Mouse (Mus musculus): ENCODE measurements around the gene L3hypdh. TPM values are rescaled to one million over a fixed set of nuclear protein-coding genes. Genes with fewer than 3 reads are reported as not detected.

L3hypdh gene
- 7.7 and 8.9 TPM in 2 replicates for polyA plus RNA-seq (2015; fragmentation: Nextera tagmentation; extraction: Ambion mirVana)

DNA sequence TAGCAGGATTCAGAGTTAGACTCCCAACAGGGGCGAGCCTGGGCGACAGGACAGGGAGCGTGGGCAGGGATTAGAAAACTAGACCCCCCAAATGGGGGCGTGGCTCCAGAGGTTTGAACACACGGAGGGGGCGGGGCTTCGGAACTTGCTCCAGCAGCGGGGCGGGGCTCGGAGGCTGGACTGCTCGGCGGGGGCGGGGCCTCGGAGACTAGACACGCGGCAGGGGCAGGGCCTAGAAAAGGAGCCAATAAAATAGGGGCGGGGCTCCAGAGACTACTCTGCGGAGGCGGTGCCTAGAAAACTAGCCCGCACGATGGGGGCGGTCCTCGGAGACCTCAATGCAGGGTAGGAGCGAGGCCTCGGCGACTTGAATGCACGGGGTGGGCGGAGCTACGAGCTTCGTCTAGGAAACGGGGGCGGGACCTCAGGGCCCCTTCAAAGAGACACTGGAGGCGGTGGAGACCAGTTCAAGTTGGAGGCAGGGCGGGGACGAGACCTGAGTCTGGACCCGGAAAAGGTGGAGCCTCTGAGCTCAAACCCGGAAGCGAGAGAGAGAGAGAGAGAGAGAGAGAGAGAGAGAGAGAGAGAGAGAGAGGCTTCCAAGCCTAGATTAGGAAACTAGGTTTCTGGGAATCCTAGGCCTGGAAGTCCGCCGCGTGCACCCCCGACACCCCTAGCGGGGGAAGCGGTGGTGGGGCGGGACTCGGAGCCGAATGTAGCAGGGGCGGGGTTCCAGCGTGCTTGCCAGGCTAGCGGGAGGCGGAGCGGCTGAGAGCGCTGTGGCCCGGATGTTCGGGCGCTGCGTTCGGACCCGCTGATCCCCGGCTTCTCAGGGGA, at the start of gene L3hypdh, which contains the start of gene Jkamp:
Gene L3hypdh, minus strand, starts transcription at position 111 of the 837 bp plus-strand sequence.
Gene Jkamp, plus strand, starts transcription at position 261 of the 837 bp plus-strand sequence.
- Histone ChIP-seq H3K4me3 (replicated peaks; ENCODE audit: low read length) (peak within 1 kb of the TSS; percentile 60), H3K4me1 (replicated peaks; ENCODE audit: control insufficient read depth, insufficient read depth, low read length) (peaks cover 27% of the 10 kb centered on the region), H3K27me3 (replicated peaks; ENCODE audit: control insufficient read depth, insufficient read depth, low read length) (no peaks in the 10 kb centered on the region), H3K4me2 (ENCODE audit: low read length) (peak within 1 kb of the TSS; percentile 84), H3K9ac (replicated peaks; ENCODE audit: low read depth, low read length) (peak within 1 kb of the TSS; percentile 77), H3K27ac (ENCODE audit: low read length) (peak within 1 kb of the TSS; percentile 92), H3K9me3 (ENCODE audit: control insufficient read depth, low read length) (no peaks in the 10 kb centered on the region), H3K36me3 (ENCODE audit: control insufficient read depth, insufficient read depth) (no peaks in the 10 kb centered on the region)
- 1% methylated on average over 56 of the region's 60 CpGs for WGBS
- peak; percentile 96 for ATAC-seq

DNA sequence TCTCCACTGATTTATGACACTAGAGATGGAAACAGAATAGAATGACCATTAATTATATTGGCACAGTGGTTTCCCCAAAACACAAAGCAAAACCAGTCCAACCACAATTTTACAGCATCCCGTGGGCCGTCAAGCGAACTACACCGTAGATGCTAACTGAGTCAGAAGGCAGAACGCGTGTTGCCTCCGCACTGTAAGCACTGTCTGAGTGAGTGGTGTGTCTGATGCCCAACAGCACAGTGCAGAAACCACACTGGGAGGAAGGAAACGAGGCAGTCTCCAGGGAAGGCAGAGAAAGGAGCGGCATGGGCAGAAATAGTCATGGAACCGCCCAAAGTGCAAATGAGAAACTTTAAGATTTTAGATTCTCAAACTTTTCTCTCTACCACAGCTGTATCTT, 44.0 kb upstream of the L3hypdh start:
- no peak overlapping the region for H3K4me3 ChIP-seq (replicated peaks; ENCODE audit: low read length)
- H3K36me3 ChIP-seq (ENCODE audit: control insufficient read depth, insufficient read depth) = no peaks in the 10 kb centered on the region
- no peaks in the 10 kb centered on the region for H3K4me1 ChIP-seq (replicated peaks; ENCODE audit: control insufficient read depth, insufficient read depth, low read length)
- H3K9ac ChIP-seq (replicated peaks; ENCODE audit: low read depth, low read length) = no peak overlapping the region
- H3K27me3 ChIP-seq (replicated peaks; ENCODE audit: control insufficient read depth, insufficient read depth, low read length) = no peaks in the 10 kb centered on the region
- no peak overlapping the region for H3K4me2 ChIP-seq (ENCODE audit: low read length)
- H3K27ac ChIP-seq (ENCODE audit: low read length) = no peak overlapping the region
- no peaks in the 10 kb centered on the region for H3K9me3 ChIP-seq (ENCODE audit: control insufficient read depth, low read length)
- WGBS = 94% methylated on average over 10 of the region's 10 CpGs
- no peak for ATAC-seq

DNA sequence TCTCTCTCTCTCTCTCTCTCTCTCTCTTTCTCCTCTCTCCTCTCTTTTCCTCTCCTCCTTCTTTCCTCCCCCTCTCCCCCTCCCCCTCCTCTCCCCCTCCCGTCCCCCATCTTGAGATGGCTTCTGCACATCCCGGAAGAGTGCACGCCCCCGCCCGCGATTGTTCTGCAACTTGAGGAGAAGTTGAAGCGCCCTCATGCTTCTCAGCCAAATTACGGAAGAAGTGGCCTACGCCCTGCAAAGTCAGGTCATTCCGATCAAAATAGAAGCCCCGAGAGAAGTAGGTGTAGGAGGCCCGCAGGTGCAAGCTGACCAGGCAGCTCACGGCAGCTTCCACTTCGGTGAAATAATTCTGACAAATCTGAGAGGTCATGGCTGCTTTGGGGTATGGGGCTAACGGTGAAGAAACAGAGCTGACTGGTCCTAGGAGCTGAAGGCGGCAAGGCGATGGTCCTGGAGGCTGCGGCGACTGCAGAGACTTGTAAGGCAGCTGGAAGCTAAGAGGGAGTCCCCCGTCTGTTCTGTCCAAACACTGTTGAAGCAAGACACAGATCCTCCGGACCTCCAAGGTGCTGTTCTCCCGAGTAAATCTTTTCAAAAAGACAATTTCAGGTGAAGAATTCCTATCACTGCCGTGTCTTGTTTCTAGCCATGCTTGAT, 30.6 kb upstream of the L3hypdh start:
- H3K27me3 ChIP-seq (replicated peaks; ENCODE audit: control insufficient read depth, insufficient read depth, low read length) = no peaks in the 10 kb centered on the region
- H3K27ac ChIP-seq (ENCODE audit: low read length) = no peak overlapping the region
- 85% methylated on average over 22 of the region's 23 CpGs for WGBS
- ATAC-seq = no peak
- H3K4me3 ChIP-seq (replicated peaks; ENCODE audit: low read length) = no peak overlapping the region
- no peak overlapping the region for H3K4me2 ChIP-seq (ENCODE audit: low read length)
- H3K9me3 ChIP-seq (ENCODE audit: control insufficient read depth, low read length) = no peaks in the 10 kb centered on the region; the same call in 1 of the 2 replicates
- H3K36me3 ChIP-seq (ENCODE audit: control insufficient read depth, insufficient read depth) = no peaks in the 10 kb centered on the region
- no peaks in the 10 kb centered on the region for H3K4me1 ChIP-seq (replicated peaks; ENCODE audit: control insufficient read depth, insufficient read depth, low read length)
- H3K9ac ChIP-seq (replicated peaks; ENCODE audit: low read depth, low read length) = no peak overlapping the region

DNA sequence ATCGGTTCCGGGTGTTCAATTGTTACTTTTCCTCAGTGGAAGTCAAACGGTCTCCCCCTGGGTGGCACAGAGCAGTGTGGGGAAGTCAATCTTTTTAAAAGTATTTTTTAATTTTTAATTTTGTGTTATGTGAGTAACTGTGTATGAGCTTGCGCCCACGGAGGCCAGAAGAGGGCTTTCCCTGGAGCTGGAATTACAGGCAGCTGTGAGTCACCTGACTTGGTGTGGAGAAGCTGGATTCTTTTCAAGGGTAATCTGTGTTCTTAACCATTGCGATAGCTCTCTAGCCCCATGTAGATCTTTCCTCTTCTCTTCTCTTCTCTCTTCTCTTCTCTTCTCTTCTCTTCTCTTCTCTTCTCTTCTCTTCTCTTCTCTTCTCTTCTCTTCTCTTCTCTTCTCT, 29.9 kb upstream of the L3hypdh start:
- Histone ChIP-seq H3K4me2 (ENCODE audit: low read length) (no peak overlapping the region), H3K4me3 (replicated peaks; ENCODE audit: low read length) (no peak overlapping the region), H3K27ac (ENCODE audit: low read length) (no peak overlapping the region), H3K36me3 (ENCODE audit: control insufficient read depth, insufficient read depth) (no peaks in the 10 kb centered on the region), H3K9me3 (ENCODE audit: control insufficient read depth, low read length) (no peaks in the 10 kb centered on the region), H3K9ac (replicated peaks; ENCODE audit: low read depth, low read length) (no peak overlapping the region), H3K4me1 (replicated peaks; ENCODE audit: control insufficient read depth, insufficient read depth, low read length) (no peaks in the 10 kb centered on the region), H3K27me3 (replicated peaks; ENCODE audit: control insufficient read depth, insufficient read depth, low read length) (no peaks in the 10 kb centered on the region)
- no peak for ATAC-seq
- WGBS = 78% methylated on average over 6 of the region's 6 CpGs

DNA sequence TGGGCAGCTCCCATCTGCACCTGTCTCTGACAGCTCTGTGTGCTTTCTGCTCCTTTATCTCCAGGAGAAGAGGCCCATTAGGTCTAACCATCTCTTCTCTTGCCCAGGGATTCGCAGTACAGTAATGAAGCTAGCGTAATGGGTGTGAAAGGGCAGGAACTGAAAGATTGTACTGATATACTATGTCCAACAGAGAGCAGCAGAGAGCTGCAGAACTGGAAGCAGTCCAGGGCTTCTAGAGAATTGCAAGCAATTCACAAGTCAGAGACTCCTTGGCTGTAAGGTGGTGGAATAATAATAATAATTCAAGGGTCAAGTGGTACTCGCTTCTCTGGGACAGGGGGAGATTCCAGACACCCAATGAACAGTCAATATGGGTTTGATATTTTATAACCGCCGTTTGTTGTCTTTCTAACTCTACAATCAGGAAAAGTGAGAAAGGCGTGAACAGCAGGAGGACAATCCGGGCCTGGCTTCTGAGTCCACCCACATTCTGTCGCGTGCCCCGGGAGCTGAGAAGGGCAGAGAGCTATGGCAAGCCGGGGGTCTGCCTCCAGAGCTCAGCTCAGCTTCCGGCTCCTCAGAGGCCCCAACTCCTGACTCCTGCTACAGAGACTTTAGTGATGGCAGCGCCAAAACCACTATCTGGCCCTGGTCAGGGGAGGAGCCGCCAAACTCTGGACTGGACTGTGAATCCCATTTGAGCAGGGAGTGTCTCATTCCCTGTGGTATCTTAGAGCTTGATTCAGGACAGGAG, 19.5 kb upstream of the L3hypdh start:
- H3K27ac ChIP-seq (ENCODE audit: low read length) = no peak overlapping the region
- H3K36me3 ChIP-seq (ENCODE audit: control insufficient read depth, insufficient read depth) = peaks cover 12% of the 10 kb centered on the region; the same call in 1 of the 2 replicates
- H3K9me3 ChIP-seq (ENCODE audit: control insufficient read depth, low read length) = no peaks in the 10 kb centered on the region
- H3K4me3 ChIP-seq (replicated peaks; ENCODE audit: low read length) = no peak overlapping the region
- H3K4me2 ChIP-seq (ENCODE audit: low read length) = no peak overlapping the region
- ATAC-seq = peak; percentile 63
- H3K27me3 ChIP-seq (replicated peaks; ENCODE audit: control insufficient read depth, insufficient read depth, low read length) = no peaks in the 10 kb centered on the region
- H3K9ac ChIP-seq (replicated peaks; ENCODE audit: low read depth, low read length) = no peak overlapping the region
- H3K4me1 ChIP-seq (replicated peaks; ENCODE audit: control insufficient read depth, insufficient read depth, low read length) = peaks cover 3% of the 10 kb centered on the region; the same call in 1 of the 2 replicates
- WGBS = 30% methylated on average over 14 of the region's 14 CpGs

DNA sequence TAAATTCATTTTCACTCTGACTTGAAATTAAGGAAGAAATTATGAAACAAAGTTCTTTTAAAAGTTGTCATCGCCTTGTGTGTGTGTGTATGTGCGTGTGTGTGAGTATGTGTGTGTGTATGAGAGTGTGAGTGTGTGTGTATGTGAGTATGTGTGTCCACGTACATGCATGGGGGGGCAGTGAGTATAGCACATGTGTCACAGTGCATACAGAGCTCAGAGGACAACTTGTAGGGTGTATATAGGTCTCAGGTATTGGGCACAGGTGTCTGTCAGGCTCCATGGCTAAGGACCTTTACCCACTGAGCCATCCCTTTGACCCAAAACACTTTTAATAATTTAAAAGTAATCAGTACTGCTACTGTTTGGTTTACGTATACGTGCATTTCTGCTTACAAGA, 18.8 kb upstream of the L3hypdh start:
- H3K9me3 ChIP-seq (ENCODE audit: control insufficient read depth, low read length) = no peaks in the 10 kb centered on the region
- peaks cover 12% of the 10 kb centered on the region; the same call in 1 of the 2 replicates for H3K36me3 ChIP-seq (ENCODE audit: control insufficient read depth, insufficient read depth)
- no peaks in the 10 kb centered on the region for H3K27me3 ChIP-seq (replicated peaks; ENCODE audit: control insufficient read depth, insufficient read depth, low read length)
- no peak overlapping the region for H3K4me2 ChIP-seq (ENCODE audit: low read length)
- 81% methylated on average over 5 of the region's 5 CpGs for WGBS
- 0 out of 2 replicates have a peak, but pooled peaks have one; percentile 23 for ATAC-seq
- no peak overlapping the region for H3K27ac ChIP-seq (ENCODE audit: low read length)
- no peak overlapping the region for H3K9ac ChIP-seq (replicated peaks; ENCODE audit: low read depth, low read length)
- peaks cover 3% of the 10 kb centered on the region; the same call in 1 of the 2 replicates for H3K4me1 ChIP-seq (replicated peaks; ENCODE audit: control insufficient read depth, insufficient read depth, low read length)
- H3K4me3 ChIP-seq (replicated peaks; ENCODE audit: low read length) = no peak overlapping the region

DNA sequence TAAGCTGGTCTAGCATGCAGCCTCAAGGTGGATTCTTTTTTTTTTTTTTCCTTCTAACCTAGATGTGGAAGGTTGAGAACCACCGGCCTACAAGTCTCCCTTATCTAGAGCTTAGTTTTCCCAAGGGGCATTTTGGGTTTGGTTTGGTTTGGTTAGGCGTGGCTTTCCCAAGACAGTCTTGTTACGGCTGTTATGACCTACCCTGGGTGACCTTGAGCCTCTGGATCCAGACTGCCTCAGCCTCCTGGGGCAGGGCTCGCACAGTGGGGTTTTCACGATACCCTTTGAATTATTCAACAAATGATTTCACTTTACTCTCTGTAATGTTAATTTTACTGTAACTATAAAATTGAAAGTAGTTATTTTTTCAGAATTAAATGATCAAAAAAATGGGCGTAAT, 17.5 kb upstream of the L3hypdh start:
- Histone ChIP-seq H3K9ac (replicated peaks; ENCODE audit: low read depth, low read length) (no peak overlapping the region), H3K4me3 (replicated peaks; ENCODE audit: low read length) (no peak overlapping the region), H3K27ac (ENCODE audit: low read length) (no peak overlapping the region), H3K36me3 (ENCODE audit: control insufficient read depth, insufficient read depth) (peaks cover 16% of the 10 kb centered on the region; the same call in 1 of the 2 replicates), H3K27me3 (replicated peaks; ENCODE audit: control insufficient read depth, insufficient read depth, low read length) (no peaks in the 10 kb centered on the region), H3K4me1 (replicated peaks; ENCODE audit: control insufficient read depth, insufficient read depth, low read length) (peaks cover 3% of the 10 kb centered on the region; the same call in 1 of the 2 replicates), H3K9me3 (ENCODE audit: control insufficient read depth, low read length) (no peaks in the 10 kb centered on the region), H3K4me2 (ENCODE audit: low read length) (no peak overlapping the region)
- 89% methylated on average over 6 of the region's 6 CpGs for WGBS
- no peak for ATAC-seq

DNA sequence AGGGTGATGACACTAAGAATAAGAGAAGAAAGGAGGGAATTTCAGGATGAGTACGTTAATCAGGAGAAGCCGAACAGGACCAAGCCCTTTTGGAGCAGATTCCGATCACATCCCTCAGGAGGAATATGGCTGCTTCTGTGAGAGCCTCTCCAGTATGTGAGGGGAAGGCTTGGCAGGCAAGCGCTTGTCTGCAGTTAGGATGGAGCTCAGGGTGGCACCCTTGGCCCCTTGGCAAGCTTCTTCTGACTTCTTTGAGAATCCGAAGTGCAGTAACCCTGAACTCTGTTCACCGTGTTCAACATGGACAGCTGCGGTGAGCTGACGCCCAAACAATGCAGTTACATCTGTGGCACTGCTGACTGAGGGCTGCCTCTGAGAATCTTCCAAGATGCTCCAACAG, 11.7 kb upstream of the L3hypdh start:
- WGBS = 96% methylated on average over 8 of the region's 8 CpGs
- Histone ChIP-seq H3K4me3 (replicated peaks; ENCODE audit: low read length) (no peak overlapping the region), H3K27ac (ENCODE audit: low read length) (no peak overlapping the region), H3K36me3 (ENCODE audit: control insufficient read depth, insufficient read depth) (peaks cover 49% of the 10 kb centered on the region), H3K4me1 (replicated peaks; ENCODE audit: control insufficient read depth, insufficient read depth, low read length) (no peaks in the 10 kb centered on the region), H3K9ac (replicated peaks; ENCODE audit: low read depth, low read length) (no peak overlapping the region), H3K27me3 (replicated peaks; ENCODE audit: control insufficient read depth, insufficient read depth, low read length) (no peaks in the 10 kb centered on the region), H3K9me3 (ENCODE audit: control insufficient read depth, low read length) (no peaks in the 10 kb centered on the region), H3K4me2 (ENCODE audit: low read length) (no peak overlapping the region)
- no peak for ATAC-seq

DNA sequence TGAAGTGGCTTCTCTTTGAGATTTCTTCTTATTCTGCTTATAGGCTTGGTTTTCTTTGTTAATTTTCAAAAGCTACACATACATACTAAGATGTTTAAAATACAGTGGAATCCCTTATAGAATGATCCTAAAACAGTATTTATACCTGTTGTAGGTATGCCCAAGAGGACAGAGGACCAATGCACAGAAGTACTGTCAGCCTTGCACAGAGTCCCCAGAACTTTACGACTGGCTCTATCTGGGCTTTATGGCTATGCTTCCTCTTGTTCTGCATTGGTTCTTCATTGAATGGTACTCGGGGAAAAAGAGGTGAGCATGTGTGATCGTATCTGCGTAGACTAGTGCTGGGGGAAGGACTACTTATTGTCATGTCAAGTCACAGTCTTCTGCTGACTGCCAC, 4.6 kb upstream of the L3hypdh start:
- Histone ChIP-seq H3K27ac (ENCODE audit: low read length) (no peak overlapping the region), H3K36me3 (ENCODE audit: control insufficient read depth, insufficient read depth) (peaks cover 16% of the 10 kb centered on the region), H3K9me3 (ENCODE audit: control insufficient read depth, low read length) (no peaks in the 10 kb centered on the region), H3K4me2 (ENCODE audit: low read length) (no peak overlapping the region), H3K4me3 (replicated peaks; ENCODE audit: low read length) (no peak overlapping the region), H3K4me1 (replicated peaks; ENCODE audit: control insufficient read depth, insufficient read depth, low read length) (peaks cover 19% of the 10 kb centered on the region), H3K9ac (replicated peaks; ENCODE audit: low read depth, low read length) (no peak overlapping the region), H3K27me3 (replicated peaks; ENCODE audit: control insufficient read depth, insufficient read depth, low read length) (no peaks in the 10 kb centered on the region)
- 94% methylated on average over 4 of the region's 4 CpGs for WGBS
- no peak for ATAC-seq
